Mouse (Mus musculus) G1E (cell line): ENCODE measurements around the gene Mpzl1.

Experiments
- CTCF ChIP-seq: IDR thresholded peaks from 2 replicates; pipeline ENCODE4 v1.5.1; 2012; ENCODE audit warnings: low read depth, low read length, inconsistent platforms, mixed read lengths
- GATA1 ChIP-seq: IDR thresholded peaks from 2 replicates; pipeline ENCODE4 v1.6.1; 2012; ENCODE audit warnings: borderline replicate concordance, low read length, inconsistent platforms, mixed read lengths
- GATA2 ChIP-seq: IDR thresholded peaks from 2 replicates; pipeline ENCODE4 v1.6.1; 2012; ENCODE audit warnings: low read depth, low read length, inconsistent platforms, borderline replicate concordance
- POLR2AphosphoS5 ChIP-seq: IDR thresholded peaks from 2 replicates; pipeline ENCODE4 v1.6.1; 2012; ENCODE audit warnings: low read depth, low read length, inconsistent platforms; ENCODE audit not compliant: insufficient replicate concordance
- TAL1 ChIP-seq: conservative IDR thresholded peaks from 2 replicates; pipeline ENCODE4 v1.6.1; 2012; ENCODE audit warnings: low read depth, low read length, inconsistent platforms, mixed read lengths

- TF ChIP-seq CTCF: no peak
- no peak for TF ChIP-seq GATA1
- TF ChIP-seq TAL1: no peak
- no peak for TF ChIP-seq GATA2
- no peak for TF ChIP-seq POLR2AphosphoS5
Observed at GRCm38 (mm10) chr1:165663277-165663676, 28.9 kb upstream of the Mpzl1 start.
